Mouse (Mus musculus) testis, postnatal 14 days (tissue): Measurements from ENCODE around the gene Tmem200a.
"Not testable (repeated sequence)": the region's sequence is repeated elsewhere in the genome, so short reads cannot be mapped to it uniquely, and the experiment has no call there.

Experiments
- DNase-seq: peaks from one replicate; pipeline ENCODE4 v3.0.0; 2021; ENCODE audit warnings: low spot score

Tmem200a gene

GRCm38 (mm10) chr10:25982617-25983016 is 96.2 kb downstream of the Tmem200a start:
- no peak for DNase-seq

DNA sequence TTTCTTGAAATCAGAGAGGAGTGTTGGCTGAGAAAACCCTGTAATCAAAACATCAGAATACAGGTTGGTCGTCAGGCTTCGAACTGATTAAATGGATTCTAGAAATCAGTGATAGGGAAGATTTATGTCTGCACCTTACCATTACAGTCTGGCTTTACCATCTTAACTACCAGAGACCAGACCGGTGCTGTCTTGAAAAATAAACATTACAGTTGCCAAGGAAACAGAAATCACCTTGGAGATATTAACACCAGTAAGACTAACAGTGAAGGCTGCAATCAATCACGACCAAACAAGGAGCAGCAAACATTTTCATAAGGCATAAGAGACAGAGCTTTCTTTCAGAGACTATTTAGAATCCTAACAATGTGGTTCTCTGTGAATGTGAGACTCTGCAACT is 116.0 kb downstream of the Tmem200a start:
- no peak for DNase-seq

- no peak for DNase-seq
Measured at GRCm38 (mm10) chr10:25961066-25961465, 117.8 kb downstream of the Tmem200a start.

- no peak for DNase-seq
Measured at GRCm38 (mm10) chr10:25958762-25959753, 119.8 kb downstream of the Tmem200a start.

DNA sequence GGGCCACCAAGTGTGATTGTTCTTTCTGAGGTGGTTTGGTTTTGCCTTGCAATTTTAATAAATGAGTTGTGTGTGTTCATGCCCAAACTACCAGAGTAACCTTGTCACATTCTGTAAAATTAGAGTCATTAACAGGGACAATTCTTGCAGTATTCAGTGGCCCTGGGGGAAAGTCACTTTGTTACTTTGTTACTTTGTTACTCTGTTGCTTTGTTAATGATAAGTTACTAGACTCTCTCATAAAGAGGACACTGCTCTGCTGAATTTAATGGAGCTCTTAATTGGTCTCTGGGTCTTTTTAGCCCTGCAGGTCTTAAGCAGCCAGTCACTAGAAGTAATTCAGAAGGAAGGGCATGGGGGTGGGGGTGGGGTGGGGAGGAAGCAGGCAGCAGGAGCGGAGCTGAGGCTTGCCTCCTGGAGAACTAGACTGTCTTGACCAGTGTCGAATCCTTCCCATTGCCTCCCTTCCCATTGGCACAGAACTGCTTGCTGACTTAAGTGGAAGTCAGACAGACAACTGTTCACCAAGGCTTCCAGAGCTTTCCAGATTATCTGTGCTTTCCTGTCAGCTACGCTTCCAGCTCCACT is 124.1 kb downstream of the Tmem200a start:
- DNase-seq: no peak

- DNase-seq: no peak
Measured at GRCm38 (mm10) chr10:25952838-25953237, 126.0 kb downstream of the Tmem200a start.

- no peak for DNase-seq
Measured at GRCm38 (mm10) chr10:25952150-25952549, 126.7 kb downstream of the Tmem200a start.

DNA sequence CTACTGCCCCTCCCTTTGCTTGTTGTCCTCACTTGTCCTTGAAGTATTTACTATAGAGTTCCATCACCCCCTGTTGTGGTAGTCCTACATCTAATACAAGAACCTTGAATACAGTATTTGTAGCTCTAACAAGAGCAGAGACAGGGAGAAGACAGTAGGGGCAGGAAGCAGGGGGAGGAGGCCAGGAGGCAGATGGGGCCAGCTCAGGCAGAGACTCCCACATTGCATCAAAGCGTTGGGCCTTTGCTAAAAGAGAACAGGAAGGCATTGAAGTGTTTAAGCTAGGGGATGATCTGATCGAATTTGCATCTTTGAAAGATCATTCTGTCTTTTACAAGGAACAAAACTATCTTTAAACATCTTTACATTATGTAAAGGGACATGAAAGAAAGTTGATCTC is 133.0 kb downstream of the Tmem200a start:
- DNase-seq: no peak

DNA sequence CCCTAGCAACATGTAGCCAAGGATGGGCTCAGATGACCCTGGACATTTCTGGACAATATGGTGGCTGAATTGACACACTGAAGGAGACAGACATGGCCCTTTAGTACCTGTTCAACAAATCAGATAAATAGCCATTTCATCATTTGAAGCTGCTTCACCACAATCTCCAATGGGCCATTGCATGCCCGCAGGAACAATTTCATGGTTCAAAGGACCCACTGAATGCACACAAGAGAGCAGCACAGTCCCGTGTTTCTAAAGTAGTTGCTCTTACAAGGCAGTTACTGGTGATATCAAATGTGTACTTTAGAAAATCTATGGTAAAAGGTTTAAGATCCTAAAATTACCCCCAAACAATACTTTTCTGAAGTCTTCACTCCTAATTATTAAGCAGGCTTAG is 134.2 kb downstream of the Tmem200a start:
- no peak for DNase-seq

GRCm38 (mm10) chr10:25931796-25932195 is 147.1 kb downstream of the Tmem200a start:
- no peak for DNase-seq

DNA sequence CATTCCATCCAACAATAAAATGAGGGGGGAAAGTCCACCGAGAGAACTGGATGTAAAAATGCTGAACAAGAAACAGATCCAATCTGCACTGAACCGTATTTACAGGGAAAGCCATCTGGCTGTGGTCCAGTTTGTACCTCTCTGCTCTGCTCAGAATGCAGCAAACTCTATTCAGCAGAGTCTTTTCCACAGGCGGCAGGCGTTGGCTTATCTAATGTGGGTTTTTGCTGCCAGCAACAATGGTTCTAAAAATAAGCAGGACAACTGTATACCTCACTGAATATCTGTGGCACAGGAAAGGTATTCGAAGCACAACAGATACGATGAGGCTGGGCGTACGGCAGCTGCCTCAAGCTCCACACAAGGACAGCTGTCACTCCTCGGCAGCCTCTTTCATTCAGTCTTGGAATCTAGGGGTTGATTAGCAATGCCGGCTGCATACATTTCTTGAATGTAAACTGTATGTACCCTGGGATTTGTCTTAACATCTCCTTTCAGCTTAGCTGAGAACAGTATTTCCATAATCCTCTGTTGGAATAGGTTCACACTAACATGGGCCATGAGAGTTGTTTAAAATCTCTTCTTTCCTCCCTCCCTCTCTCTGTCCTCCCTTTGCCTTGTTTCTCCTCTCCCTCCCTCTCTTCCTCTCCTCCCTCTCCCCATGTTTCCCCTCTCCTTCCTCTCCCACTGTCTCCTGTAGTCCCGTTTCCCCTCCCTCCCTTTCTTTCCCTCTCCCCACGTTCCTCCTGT is 149.3 kb downstream of the Tmem200a start:
- no peak for DNase-seq

DNA sequence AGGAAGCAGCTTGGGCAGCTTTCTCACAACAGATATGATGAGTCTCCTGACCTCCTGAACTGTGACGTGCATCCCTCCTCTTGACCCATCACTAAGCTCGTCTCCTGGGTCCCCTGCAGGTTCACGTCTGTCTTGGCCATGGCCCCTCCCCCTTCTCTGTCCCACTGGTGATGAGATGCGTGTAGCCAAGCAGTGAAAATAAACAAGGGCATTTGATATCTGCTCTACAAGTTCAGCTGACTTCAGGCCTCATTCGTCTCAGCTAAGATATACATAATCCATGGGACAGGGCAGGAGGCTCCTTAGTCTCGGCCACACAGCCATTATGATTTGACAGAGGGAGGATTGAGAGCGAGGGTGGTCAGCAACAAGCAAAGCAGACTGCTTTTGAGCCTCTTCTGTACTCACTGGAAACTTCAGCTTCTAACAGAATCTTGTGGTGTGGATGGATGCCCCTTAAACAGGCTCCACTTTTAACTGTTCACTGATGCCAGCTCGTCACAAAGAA is 149.9 kb downstream of the Tmem200a start:
- DNase-seq: no peak

DNA sequence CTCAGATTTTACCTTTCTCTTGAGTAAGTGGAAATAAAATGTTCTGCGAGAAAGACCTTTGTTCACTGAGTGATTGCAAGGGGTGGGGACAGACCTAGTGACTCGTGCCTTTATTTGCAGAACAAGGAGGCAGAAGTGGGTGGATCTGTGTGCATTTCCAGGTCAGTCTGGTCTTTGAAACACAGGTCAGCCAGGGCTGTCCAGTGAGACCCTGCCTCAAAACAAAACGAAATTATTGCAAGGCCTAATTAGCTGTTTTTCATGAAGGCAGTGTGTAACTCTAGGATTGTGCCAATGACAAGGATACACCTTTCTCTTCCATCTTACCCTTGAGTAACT is 150.4 kb downstream of the Tmem200a start:
- DNase-seq: no peak

GRCm38 (mm10) chr10:25927553-25928447 is 151.1 kb downstream of the Tmem200a start:
- DNase-seq: no peak

DNA sequence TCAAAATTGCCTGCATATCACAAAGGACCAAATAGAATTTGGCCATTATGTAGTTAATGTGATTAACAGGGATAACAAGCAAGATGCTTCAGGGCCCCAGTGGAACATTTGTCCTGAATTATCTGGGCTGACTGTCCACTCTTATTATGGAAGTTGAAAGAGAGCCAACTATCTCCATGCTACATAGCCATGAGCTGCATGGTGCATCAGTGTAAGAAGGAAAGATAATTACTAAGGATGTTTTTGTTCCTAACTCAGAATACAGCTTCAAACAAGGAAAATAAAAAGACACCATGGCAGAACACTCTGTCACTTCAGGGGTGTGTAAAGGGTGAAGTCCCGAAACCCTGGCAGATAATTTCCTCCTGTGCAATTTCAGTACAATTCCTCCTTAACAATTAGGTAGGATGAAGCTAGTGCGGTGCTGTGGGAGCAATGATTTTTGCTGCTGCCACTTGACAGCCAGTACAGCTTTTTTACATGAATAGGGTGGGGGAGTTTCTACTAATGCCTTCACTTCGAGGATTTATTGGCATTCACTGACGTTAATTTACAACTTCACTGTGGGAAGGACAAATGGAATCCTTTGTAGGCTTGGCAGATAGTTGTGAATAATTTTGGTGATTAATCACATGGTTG is 158.1 kb downstream of the Tmem200a start:
- DNase-seq: no peak

- no peak for DNase-seq
Measured at GRCm38 (mm10) chr10:25918103-25918502, 160.7 kb downstream of the Tmem200a start.

GRCm38 (mm10) chr10:25910270-25910669 is 168.6 kb downstream of the Tmem200a start:
- DNase-seq: no peak

DNA sequence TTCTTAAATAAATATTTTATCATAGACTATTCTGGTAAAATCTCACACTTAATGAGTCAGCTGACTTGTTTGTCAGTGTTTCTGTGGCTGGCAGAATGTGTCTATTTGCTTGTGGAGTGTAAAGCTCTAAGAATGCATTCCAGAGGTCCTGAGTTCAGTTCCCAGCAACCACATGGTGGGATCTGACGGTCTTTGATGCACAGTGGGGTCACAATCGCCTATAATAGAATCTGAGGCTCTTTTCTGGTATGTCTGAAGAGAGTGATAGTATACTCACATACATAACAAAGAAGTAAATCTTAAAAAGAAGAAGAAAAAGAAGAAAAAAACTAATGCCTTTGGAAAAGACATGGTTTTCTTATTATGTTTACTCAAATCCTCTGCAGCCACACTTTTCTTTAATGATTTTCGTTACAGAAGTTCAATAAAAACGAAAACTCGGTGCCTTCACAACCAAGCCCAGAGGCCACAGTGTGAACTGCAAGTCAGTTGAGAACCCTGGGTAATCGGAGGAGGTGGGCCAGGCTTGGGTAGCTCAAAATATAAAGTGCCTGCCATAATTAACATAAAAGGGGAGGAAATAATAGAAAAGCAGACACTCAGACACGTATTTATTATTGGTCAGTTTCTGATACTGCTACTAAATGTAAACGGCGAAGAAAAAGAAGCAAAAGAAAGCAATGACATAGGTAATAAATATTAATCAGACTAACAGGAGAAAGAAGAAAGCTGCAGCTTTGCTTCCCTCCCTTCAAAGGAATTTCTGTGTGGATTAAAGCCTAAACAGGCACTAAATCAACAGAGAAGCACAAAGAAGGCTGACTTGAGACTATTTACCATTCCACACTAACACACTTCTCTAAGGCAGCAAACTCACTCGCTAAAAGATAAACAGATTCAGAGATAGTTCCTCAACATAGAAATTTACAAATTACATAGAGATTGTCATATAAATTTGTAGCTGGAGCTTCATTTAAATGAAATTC is 170.5 kb downstream of the Tmem200a start:
- DNase-seq: no peak

GRCm38 (mm10) chr10:25894126-25894525 is 184.7 kb downstream of the Tmem200a start:
- not testable (repeated sequence) for DNase-seq

DNA sequence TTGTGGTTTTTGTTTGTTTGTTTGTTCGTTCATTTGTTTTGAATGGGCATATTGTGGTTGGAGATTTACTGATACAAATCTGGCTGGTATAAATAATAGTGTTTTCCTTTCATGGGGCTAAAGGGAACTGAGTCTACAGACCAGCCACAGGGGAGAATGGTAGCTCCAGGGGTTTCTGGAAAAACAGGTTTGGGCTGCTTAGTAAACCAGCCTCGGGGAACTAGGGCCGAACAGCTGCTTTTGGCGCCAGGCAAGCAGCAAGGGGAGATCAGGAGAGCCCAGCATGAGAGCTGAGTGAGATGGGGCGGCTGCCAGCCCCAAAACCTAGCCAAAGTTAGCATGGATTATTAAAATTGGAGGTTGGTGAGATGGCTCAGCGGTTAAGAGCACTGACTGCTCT is 191.6 kb downstream of the Tmem200a start:
- DNase-seq: no peak
